Mouse (Mus musculus) hindbrain, embryonic 11.5 days (tissue): ENCODE measurements at regions not wholly inside any gene's neighbourhood (a gene's known extent, or its start where the extent isn't known, plus 50 kb on each side); places are given as distances from the start of the nearest gene placed in this dataset.

Source experiments
- ATAC-seq: fragments of 200-750 bp; cut with Nextera tagmentation; 2 replicates; pipeline ENCODE4 v1.8.0; 2017; ENCODE audit warnings: mild to moderate bottlenecking, moderate TSS enrichment, moderate library complexity; ENCODE audit not compliant: low FRiP score
- DNase-seq: peaks from one replicate; pipeline ENCODE4 v3.0.0-alpha.2; 2015; ENCODE audit warnings: low spot score
- H3K27ac ChIP-seq: fragments of 300-500 bp; sonication (generic); 2 replicates; pipeline ENCODE4 v1.5.1; 2014; ENCODE audit warnings: mild to moderate bottlenecking, low read depth, low read length
- H3K27me3 ChIP-seq: fragments of 300-500 bp; sonication (generic); 2 replicates; pipeline ENCODE4 v1.6.1; 2014; ENCODE audit warnings: mild to moderate bottlenecking, low read length, moderate library complexity, mixed read lengths; ENCODE audit not compliant: control insufficient read depth, insufficient read depth
- H3K36me3 ChIP-seq: fragments of 300-500 bp; sonication (generic); 2 replicates; pipeline ENCODE4 v1.6.1; 2014; ENCODE audit warnings: mild to moderate bottlenecking, low read length, moderate library complexity, mixed read lengths; ENCODE audit not compliant: control insufficient read depth, insufficient read depth
- H3K4me1 ChIP-seq: fragments of 300-500 bp; sonication (generic); replicated peaks from 2 replicates; pipeline ENCODE4 v1.6.1; 2014; ENCODE audit warnings: low read length, mixed read lengths; ENCODE audit not compliant: control insufficient read depth, insufficient read depth
- H3K4me2 ChIP-seq: fragments of 300-500 bp; sonication (generic); replicated peaks from 2 replicates; pipeline ENCODE4 v1.6.1; 2014; ENCODE audit warnings: mild to moderate bottlenecking, low read depth, low read length
- H3K4me3 ChIP-seq: fragments of 300-500 bp; sonication (generic); 2 replicates; pipeline ENCODE4 v1.5.1; 2014; ENCODE audit warnings: low read depth, low read length
- H3K9ac ChIP-seq: fragments of 300-500 bp; sonication (generic); 2 replicates; pipeline ENCODE4 v1.6.1; 2014; ENCODE audit warnings: low read depth, low read length
- H3K9me3 ChIP-seq: fragments of 300-500 bp; sonication (generic); 2 replicates; pipeline ENCODE4 v1.6.1; 2016; ENCODE audit warnings: low read length; ENCODE audit not compliant: control insufficient read depth
- WGBS: fragments of 180-500 bp; shearing (Covaris S2); extraction: QIAGEN DNeasy Blood & Tissue Kit; methylation state at CpG from one replicate; pipeline ENCODE4 v1.1.7; 2014; 5-methylcytosine and 5-hydroxymethylcytosine counted together

DNA sequence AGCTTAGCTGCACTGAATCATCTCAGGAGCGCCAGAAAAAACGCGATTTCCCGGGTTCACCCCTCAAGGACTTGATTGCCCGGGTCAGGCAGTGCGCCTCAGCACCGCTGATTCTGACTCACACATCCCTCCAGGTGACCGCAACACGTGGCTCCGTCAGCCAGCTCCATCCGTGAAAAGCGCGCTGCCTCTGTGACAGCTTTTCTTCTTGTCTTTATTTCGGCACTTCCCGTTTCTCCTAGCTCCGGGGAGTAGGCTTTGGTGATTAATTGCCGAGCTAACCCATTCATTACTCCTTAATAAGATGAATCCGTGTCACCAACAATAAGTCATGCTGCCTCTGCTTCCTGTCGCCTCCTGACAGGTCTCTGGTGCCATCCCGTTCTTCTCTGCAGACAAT lies 108.6 kb downstream of the Katnal1 start:
- DNase-seq (peak; percentile 51), ATAC-seq (peak; percentile 43; the same call in 1 of the 2 replicates)
- WGBS: 15% methylated on average over 20 of the region's 20 CpGs
- H3K9ac ChIP-seq: no peak overlapping the region
- H3K4me2 ChIP-seq: no peak overlapping the region; the same call in 1 of the 2 replicates
- H3K27me3 ChIP-seq: no peaks in the 10 kb centered on the region; the same call in 1 of the 2 replicates
- H3K36me3 ChIP-seq: no peaks in the 10 kb centered on the region
- no peak overlapping the region for H3K4me3 ChIP-seq
- no peaks in the 10 kb centered on the region for H3K4me1 ChIP-seq
- no peaks in the 10 kb centered on the region for H3K9me3 ChIP-seq
- no peak overlapping the region for H3K27ac ChIP-seq

DNA sequence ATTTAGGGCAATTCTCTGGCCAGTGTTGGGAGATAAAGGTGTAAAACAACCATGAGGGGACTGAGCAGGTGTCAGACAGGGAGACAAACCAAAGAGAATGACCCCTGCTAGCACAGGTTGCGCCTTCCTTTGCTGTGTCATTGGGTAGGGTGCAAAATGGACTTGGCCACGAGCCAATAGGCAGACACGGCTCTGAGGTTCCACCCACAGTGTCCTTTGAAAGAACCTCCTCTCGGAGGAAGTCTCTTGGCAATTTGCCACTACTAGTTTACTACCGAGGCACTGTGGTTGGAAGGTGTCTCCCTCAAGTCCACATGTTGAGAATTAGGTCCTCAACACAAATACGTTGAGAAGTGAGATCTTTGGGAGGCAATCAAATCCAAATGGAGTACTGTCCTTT lies 109.7 kb downstream of the Katnal1 start:
- no peak overlapping the region for H3K9ac ChIP-seq
- WGBS: 80% methylated on average over 6 of the region's 6 CpGs
- ATAC-seq (no peak), DNase-seq (no peak)
- no peak overlapping the region for H3K4me2 ChIP-seq
- H3K4me1 ChIP-seq: no peaks in the 10 kb centered on the region
- H3K27ac ChIP-seq: no peak overlapping the region
- no peaks in the 10 kb centered on the region for H3K36me3 ChIP-seq
- no peaks in the 10 kb centered on the region for H3K9me3 ChIP-seq
- H3K4me3 ChIP-seq: no peak overlapping the region
- H3K27me3 ChIP-seq: no peaks in the 10 kb centered on the region; the same call in 1 of the 2 replicates

DNA sequence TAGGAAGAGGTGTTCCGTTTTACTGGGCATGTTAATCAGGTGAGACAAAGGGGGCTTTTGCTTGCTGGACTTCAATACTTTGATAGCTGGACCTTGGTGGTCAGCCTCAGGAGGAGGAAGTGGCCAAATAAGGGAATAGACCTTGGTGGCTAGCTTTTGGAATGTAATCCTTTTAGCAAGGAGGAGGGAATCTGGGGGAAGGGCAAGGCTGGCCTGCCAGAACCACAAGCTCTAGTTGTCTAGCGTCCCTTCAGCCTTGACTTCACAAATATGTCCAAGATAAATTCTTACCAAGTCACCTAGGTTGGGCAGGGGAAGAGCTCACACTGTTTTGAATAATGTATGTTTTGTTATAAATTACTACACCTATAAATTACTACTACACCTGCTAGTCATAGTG lies 110.4 kb downstream of the Katnal1 start:
- WGBS: 84% methylated on average over 2 of the region's 2 CpGs
- ATAC-seq: no peak
- H3K9me3 ChIP-seq: no peaks in the 10 kb centered on the region

DNA sequence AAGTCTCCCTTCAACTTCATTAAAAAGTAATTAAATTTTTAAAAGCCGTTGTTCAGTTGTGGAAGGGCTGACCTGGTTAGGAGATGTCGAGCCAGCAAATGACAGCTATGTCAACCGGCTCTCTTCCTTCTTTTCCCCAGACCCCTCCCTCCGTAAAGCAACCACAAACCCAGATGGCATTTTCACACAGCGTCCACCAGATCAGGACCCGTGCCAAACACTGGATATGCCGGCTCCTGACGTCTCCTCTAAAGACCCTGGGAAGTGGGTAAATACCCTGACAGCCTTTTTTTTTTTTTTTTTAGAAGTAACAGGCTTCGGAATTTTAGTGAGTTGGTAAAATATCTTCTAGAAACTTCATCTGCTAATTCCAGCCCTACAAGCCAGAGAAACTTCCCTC lies 116.3 kb downstream of the Katnal1 start:
- DNase-seq: no peak
- WGBS: 81% methylated on average over 9 of the region's 9 CpGs
- Histone ChIP-seq H3K27ac (no peak overlapping the region), H3K4me3 (no peak overlapping the region), H3K9ac (no peak overlapping the region), H3K4me1 (no peaks in the 10 kb centered on the region), H3K4me2 (no peak overlapping the region), H3K9me3 (no peaks in the 10 kb centered on the region), H3K36me3 (no peaks in the 10 kb centered on the region), H3K27me3 (no peaks in the 10 kb centered on the region)
- no peak for ATAC-seq

More for the DNA sequence above, 110.4 kb downstream of the Katnal1 start:
- DNase-seq: no peak
- Histone ChIP-seq H3K4me2 (no peak overlapping the region), H3K4me1 (no peaks in the 10 kb centered on the region), H3K4me3 (no peak overlapping the region), H3K36me3 (no peaks in the 10 kb centered on the region), H3K9ac (no peak overlapping the region), H3K27ac (no peak overlapping the region), H3K27me3 (no peaks in the 10 kb centered on the region; the same call in 1 of the 2 replicates)

DNA sequence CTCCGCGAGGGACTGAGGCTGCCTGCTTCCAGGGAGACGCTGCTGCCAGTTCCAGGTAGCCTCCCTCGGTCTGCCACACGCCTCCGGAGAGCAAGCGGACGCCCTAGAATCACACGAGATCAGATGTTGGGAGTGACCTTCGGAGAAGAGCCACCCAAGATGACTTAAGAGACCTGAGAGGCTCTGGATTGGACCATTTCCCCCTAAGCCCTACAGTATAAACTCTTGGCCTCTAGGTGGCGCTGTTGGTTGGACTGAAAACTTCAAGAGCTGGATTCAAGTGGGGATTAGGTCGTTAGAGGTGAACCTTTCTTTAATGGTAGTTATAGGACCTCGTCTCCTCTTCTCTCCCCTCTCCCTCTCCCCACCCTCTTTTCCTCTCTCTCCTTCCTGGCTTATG lies 117.1 kb downstream of the Katnal1 start:
- Histone ChIP-seq H3K4me1 (no peaks in the 10 kb centered on the region), H3K9me3 (no peaks in the 10 kb centered on the region), H3K27ac (no peak overlapping the region), H3K4me3 (no peak overlapping the region), H3K9ac (0 out of 2 replicates have a peak overlapping the region, but pooled peaks have one; percentile 19), H3K4me2 (no peak overlapping the region), H3K27me3 (no peaks in the 10 kb centered on the region), H3K36me3 (no peaks in the 10 kb centered on the region)
- ATAC-seq (peak; percentile 35; the same call in 1 of the 2 replicates), DNase-seq (peak; percentile 87)
- 23% methylated on average over 13 of the region's 13 CpGs for WGBS

DNA sequence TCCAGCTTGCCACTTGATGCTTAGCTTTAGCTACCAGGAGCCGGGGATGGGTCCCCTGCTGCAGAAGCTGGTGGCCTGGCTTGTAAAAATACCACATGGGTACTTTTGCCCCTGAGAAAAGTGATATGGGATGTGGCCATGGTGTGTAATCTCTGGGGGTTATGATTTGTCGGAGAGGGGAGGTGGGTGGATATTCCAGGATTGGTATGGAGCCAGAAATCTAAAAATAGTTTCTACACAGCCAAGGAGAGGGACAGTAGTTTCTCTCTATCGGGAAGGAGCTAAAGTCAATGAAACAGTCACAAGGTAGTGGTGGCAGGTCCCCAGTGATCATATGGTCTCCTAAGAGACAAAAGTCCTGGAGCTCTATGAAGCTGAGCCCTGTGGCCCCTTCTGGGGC lies 119.6 kb downstream of the Katnal1 start:
- whole genome bisulfite sequencing: 85% methylated on average over 3 of the region's 3 CpGs

DNA sequence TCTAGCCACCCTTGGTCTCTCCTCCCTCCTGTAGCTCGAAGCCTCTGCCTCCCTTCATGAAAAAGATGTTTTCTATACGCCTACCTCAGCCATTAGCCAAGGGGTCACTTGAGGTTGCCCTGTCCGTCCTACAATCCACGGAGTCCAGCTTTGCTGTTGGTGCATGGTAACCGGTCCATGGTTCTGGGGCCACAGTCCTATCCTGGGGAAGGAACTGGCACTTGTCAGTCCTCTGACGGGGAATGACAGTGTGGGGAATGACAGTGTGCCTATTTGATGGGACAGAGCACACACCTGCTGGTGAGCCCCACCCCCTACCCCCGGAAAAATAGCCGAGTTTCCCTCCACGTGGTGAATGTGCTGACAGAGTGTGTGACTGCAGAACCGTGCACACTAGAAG lies 120.1 kb downstream of the Katnal1 start:
- ATAC-seq (no peak), DNase-seq (no peak)
- Histone ChIP-seq H3K27me3 (no peaks in the 10 kb centered on the region), H3K4me1 (no peaks in the 10 kb centered on the region), H3K4me2 (no peak overlapping the region), H3K27ac (no peak overlapping the region), H3K9me3 (no peaks in the 10 kb centered on the region), H3K9ac (no peak overlapping the region), H3K4me3 (no peak overlapping the region), H3K36me3 (no peaks in the 10 kb centered on the region)
- 14% methylated on average over 10 of the region's 10 CpGs for WGBS

More for the DNA sequence above, 119.6 kb downstream of the Katnal1 start:
- H3K4me1 ChIP-seq: no peaks in the 10 kb centered on the region
- no peak overlapping the region for H3K4me2 ChIP-seq
- no peak overlapping the region for H3K4me3 ChIP-seq
- H3K27me3 ChIP-seq: no peaks in the 10 kb centered on the region
- no peaks in the 10 kb centered on the region for H3K36me3 ChIP-seq
- H3K9me3 ChIP-seq: no peaks in the 10 kb centered on the region
- H3K9ac ChIP-seq: no peak overlapping the region
- no peak overlapping the region for H3K27ac ChIP-seq
- ATAC-seq: no peak
- no peak for DNase-seq

DNA sequence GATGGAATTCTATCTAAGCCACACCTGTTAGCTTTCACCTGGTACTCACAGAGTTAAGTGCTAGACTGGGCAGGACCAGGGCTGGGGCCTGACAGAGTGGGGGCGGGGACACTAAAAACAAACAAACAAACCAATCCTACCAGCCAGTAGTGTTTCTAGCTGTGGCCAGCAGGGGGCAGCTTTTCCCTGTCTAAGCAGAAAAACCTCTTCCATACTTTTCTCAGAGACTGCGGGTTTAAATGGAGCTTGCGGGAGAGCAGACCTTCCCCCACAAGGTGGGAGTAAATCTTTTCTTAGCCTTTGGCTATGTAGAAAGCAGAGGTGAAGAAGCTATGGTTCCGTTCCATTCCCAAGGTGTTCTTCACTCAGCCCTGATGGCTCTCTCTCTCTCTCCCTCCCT lies 120.7 kb downstream of the Katnal1 start:
- DNase-seq (peak; percentile 77), ATAC-seq (no peak)
- Histone ChIP-seq H3K27me3 (no peaks in the 10 kb centered on the region), H3K9me3 (no peaks in the 10 kb centered on the region), H3K4me3 (no peak overlapping the region), H3K9ac (no peak overlapping the region), H3K4me1 (no peaks in the 10 kb centered on the region), H3K36me3 (no peaks in the 10 kb centered on the region), H3K27ac (no peak overlapping the region), H3K4me2 (no peak overlapping the region)
- WGBS: 7% methylated on average over 4 of the region's 4 CpGs

DNA sequence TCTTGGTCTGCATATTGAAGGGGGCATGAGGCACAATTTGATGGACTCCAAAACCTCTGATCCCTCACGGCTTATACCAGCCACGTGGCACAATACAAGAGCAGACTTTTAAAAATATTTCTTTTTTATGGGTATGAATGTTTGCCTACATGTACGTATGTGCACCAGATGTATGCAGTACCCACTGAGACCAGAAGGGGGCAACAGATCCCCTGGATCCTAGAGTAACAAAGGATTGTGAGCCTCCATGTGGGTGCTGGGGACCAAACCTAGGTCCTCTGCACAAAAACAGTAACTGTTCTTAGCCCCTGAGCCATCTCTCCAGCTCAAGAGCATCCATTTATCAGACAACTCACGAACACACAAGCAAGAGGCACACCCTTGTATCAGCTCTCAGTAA lies 121.5 kb downstream of the Katnal1 start:
- Histone ChIP-seq H3K27ac (no peak overlapping the region), H3K9me3 (no peaks in the 10 kb centered on the region), H3K9ac (no peak overlapping the region), H3K27me3 (no peaks in the 10 kb centered on the region), H3K36me3 (no peaks in the 10 kb centered on the region), H3K4me1 (no peaks in the 10 kb centered on the region), H3K4me2 (no peak overlapping the region), H3K4me3 (no peak overlapping the region)
- DNase-seq (no peak), ATAC-seq (no peak)
- WGBS: 96% methylated on average over 4 of the region's 4 CpGs
